ENCODE assay signal across 23 mouse cellular contexts in the genomic region with DNA sequence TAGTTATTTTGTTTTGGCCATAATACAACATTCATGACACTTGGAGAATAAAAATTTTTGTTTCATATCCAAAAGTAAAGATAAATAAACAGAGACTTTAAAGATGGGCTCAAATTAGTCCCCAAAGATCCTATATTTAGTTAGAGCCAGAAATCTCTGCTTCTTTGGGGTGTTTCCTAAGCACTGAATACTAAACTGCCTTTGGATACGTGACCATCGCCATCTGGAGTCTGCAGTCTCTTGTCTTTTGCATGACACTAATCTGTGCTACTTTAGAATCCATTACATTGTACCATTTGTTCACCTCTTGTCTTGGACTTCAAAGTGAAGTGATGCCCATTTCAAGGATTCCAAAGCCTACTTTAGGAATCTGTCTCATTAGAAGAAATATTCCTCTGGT.
A peak's percentile ranks its signal among the peaks of the same experiment; 100 is the strongest.
DNase-seq lines count a peak whose midpoint lies in the region; ATAC-seq and TF ChIP-seq lines count a peak whose summit lies in the region.
"Had no signal": no experiment of that assay in that cellular context is flagged by ENCODE, and none has a peak within 500 bp of the region (broad histone marks: within the 10 kb centered on the region; RNA-seq: fewer than 3 reads in every experiment).

No protein-coding gene starts in this region.

- H3K9me3 ChIP-seq in kidney, postnatal 0 days (replicated peaks; ENCODE audit: low read length), result no peaks in the 10 kb centered on the region
- H3K9me3 ChIP-seq in lung, embryonic 16.5 days (ENCODE audit: control insufficient read depth, low read length), result peaks cover under 1% of the 10 kb centered on the region; the same call in 1 of the 2 replicates
- H3K9me3 ChIP-seq: forebrain, embryonic 15.5 days; heart, embryonic 10.5 days; hindbrain, embryonic 12.5 days had no signal

- ATAC-seq in kidney, postnatal 0 days (replicated peaks; ENCODE audit: low FRiP score, low read depth), result no peak
- ATAC-seq in lung, embryonic 16.5 days (ENCODE audit: low read depth), result peak; percentile 81
- ATAC-seq: forebrain, embryonic 15.5 days; hindbrain, embryonic 16.5 days had no signal

- H3K4me2 ChIP-seq in kidney, postnatal 0 days (ENCODE audit: low read length), result no peak overlapping the region
- no peak overlapping the region for H3K4me2 ChIP-seq in lung, embryonic 16.5 days (ENCODE audit: low read depth, low read length)
- H3K4me2 ChIP-seq: embryonic facial prominence, embryonic 15.5 days; forebrain, embryonic 15.5 days; hindbrain, embryonic 12.5 days had no signal

- H3K4me3 ChIP-seq in kidney, postnatal 0 days (replicated peaks; ENCODE audit: low read depth, low read length), result no peak overlapping the region
- no peak overlapping the region for H3K4me3 ChIP-seq in lung, embryonic 16.5 days (ENCODE audit: low read length)
- H3K4me3 ChIP-seq in olfactory bulb, adult 2 months (ENCODE audit: insufficient read depth, low read depth, low read length), result no peak overlapping the region
- H3K4me3 ChIP-seq: embryonic facial prominence, embryonic 15.5 days; erythroblast, embryonic 14.5 days; forebrain, embryonic 10.5 days; forebrain, embryonic 15.5 days; heart, embryonic 10.5 days; hindbrain, embryonic 12.5 days had no signal

- no peak overlapping the region for H3K9ac ChIP-seq in kidney, postnatal 0 days (ENCODE audit: low read depth, low read length)
- H3K9ac ChIP-seq in lung, embryonic 16.5 days (ENCODE audit: low read length), result no peak overlapping the region
- H3K9ac ChIP-seq: embryonic facial prominence, embryonic 15.5 days; forebrain, embryonic 15.5 days; hindbrain, embryonic 12.5 days had no signal

- H3K27me3 ChIP-seq in kidney, postnatal 0 days (ENCODE audit: insufficient read depth, low read length), result no peaks in the 10 kb centered on the region
- H3K27me3 ChIP-seq in lung, embryonic 16.5 days (ENCODE audit: control insufficient read depth, insufficient read depth, low read depth, low read length), result no peaks in the 10 kb centered on the region
- H3K27me3 ChIP-seq: embryonic facial prominence, embryonic 15.5 days; forebrain, embryonic 15.5 days; hindbrain, embryonic 12.5 days had no signal

- TF ChIP-seq POLR2A in olfactory bulb, adult 2 months (IDR thresholded peaks at IDR 0.05; ENCODE audit: insufficient read depth, low read depth, low read length), result no peak

- peak; percentile 25 for DNase-seq in kidney, postnatal 0 days (ENCODE audit: low spot score)
- no peak for DNase-seq in kidney, postnatal 14 days
- DNase-seq in lung, postnatal 36 days, result no peak
- DNase-seq in adrenal gland, adult (ENCODE audit: inconsistent age in 2 of 2, low spot score in 1 of 2), result no peak
- DNase-seq: adrenal gland, adult 8-10 months; adrenal gland, postnatal 36 days; cerebellum, adult 11 months; cerebellum, adult 8-10 months; cerebellum, postnatal 14 days; embryo, embryonic 11 days; gastrocnemius, postnatal 10 days; heart, adult 18-20 months; heart, postnatal 10 days; heart, postnatal 4 days had no signal

- no peaks in the 10 kb centered on the region for H3K4me1 ChIP-seq in kidney, postnatal 0 days (replicated peaks; ENCODE audit: insufficient read depth, low read length)
- peaks cover 3% of the 10 kb centered on the region; the same call in 1 of the 2 replicates for H3K4me1 ChIP-seq in lung, embryonic 16.5 days (replicated peaks; ENCODE audit: control insufficient read depth, insufficient read depth, low read length)
- H3K4me1 ChIP-seq in olfactory bulb, adult 2 months (ENCODE audit: control insufficient read depth, insufficient read depth, low read length), result peaks cover 2% of the 10 kb centered on the region; the same call in 1 of the 2 replicates
- H3K4me1 ChIP-seq: embryonic facial prominence, embryonic 15.5 days; forebrain, embryonic 10.5 days; forebrain, embryonic 15.5 days; heart, embryonic 10.5 days; hindbrain, embryonic 12.5 days had no signal

- 65% methylated on average over 2 of the region's 2 CpGs for WGBS in kidney, postnatal 0 days
- 52% methylated on average over 2 of the region's 2 CpGs for WGBS in lung, embryonic 16.5 days
- 49% methylated on average over 2 of the region's 2 CpGs for WGBS in olfactory bulb, adult 2 months

- H3K27ac ChIP-seq in kidney, postnatal 0 days, result no peak overlapping the region
- peak overlapping the region; percentile 37; the same call in 1 of the 2 replicates for H3K27ac ChIP-seq in lung, embryonic 16.5 days (ENCODE audit: low read length)
- H3K27ac ChIP-seq in olfactory bulb, adult 2 months (ENCODE audit: insufficient read depth, low read depth, low read length), result 0 out of 2 replicates have a peak overlapping the region, but pooled peaks have one; percentile 69
- H3K27ac ChIP-seq: embryonic facial prominence, embryonic 15.5 days; forebrain, embryonic 10.5 days; forebrain, embryonic 15.5 days; heart, embryonic 10.5 days; hindbrain, embryonic 12.5 days had no signal

- no peak for TF ChIP-seq CTCF in kidney, postnatal 0 days (IDR thresholded peaks at IDR 0.05; ENCODE audit: low read depth)
- TF ChIP-seq CTCF in olfactory bulb, adult 2 months (IDR thresholded peaks at IDR 0.05; ENCODE audit: insufficient read depth, low read depth, low read length), result no peak

- no peaks in the 10 kb centered on the region for H3K36me3 ChIP-seq in kidney, postnatal 0 days (ENCODE audit: insufficient read depth, low read length)
- no peaks in the 10 kb centered on the region for H3K36me3 ChIP-seq in lung, embryonic 16.5 days (ENCODE audit: control insufficient read depth, insufficient read depth, low read length)
- H3K36me3 ChIP-seq: embryonic facial prominence, embryonic 15.5 days; forebrain, embryonic 10.5 days; forebrain, embryonic 15.5 days; heart, embryonic 10.5 days; hindbrain, embryonic 12.5 days had no signal
